In genomic region chr5:63914896-63915295, GRCm38 (mm10) we compare ENCODE assay signal across 21 mouse cellular contexts.
"Had no signal": no experiment of that assay in that cellular context is flagged by ENCODE, and none has a peak within 500 bp of the region (broad histone marks: within the 10 kb centered on the region; RNA-seq: fewer than 3 reads in every experiment).

No protein-coding gene starts in this region.

- ATAC-seq: midbrain, embryonic 16.5 days had no signal

- DNase-seq: kidney, adult 11 months; kidney, adult 8-10 months; kidney, postnatal 10 days; kidney, postnatal 36 days; layer of hippocampus, postnatal 36 days; liver, embryonic 13.5 days; lung, adult 2 months; retina, postnatal 1 day; right cerebral cortex, postnatal 25 days; spleen, adult 18-20 months; thymus, adult 18-20 months; thymus, postnatal 4 days had no signal

- H3K9ac ChIP-seq: kidney, embryonic 15.5 days; limb, embryonic 12.5 days; limb, embryonic 15.5 days; liver, embryonic 13.5 days; midbrain, embryonic 12.5 days; neural tube, embryonic 13.5 days had no signal

- H3K4me2 ChIP-seq: kidney, embryonic 15.5 days; limb, embryonic 12.5 days; limb, embryonic 15.5 days; liver, embryonic 13.5 days; midbrain, embryonic 12.5 days; neural tube, embryonic 13.5 days had no signal

- H3K27ac ChIP-seq: kidney, embryonic 15.5 days; left cerebral cortex, adult 2 months; limb, embryonic 12.5 days; limb, embryonic 15.5 days; liver, embryonic 13.5 days; macrophage; midbrain, embryonic 12.5 days; neural tube, embryonic 13.5 days had no signal

- H3K9me3 ChIP-seq: kidney, embryonic 15.5 days; limb, embryonic 12.5 days; limb, embryonic 15.5 days; liver, embryonic 13.5 days; midbrain, embryonic 12.5 days; neural tube, embryonic 13.5 days had no signal

- H3K36me3 ChIP-seq: liver, embryonic 13.5 days; midbrain, embryonic 12.5 days; neural tube, embryonic 13.5 days had no signal

- H3K4me1 ChIP-seq: limb, embryonic 12.5 days; liver, embryonic 13.5 days; midbrain, embryonic 12.5 days; neural tube, embryonic 13.5 days had no signal

- H3K4me3 ChIP-seq: kidney, embryonic 15.5 days; left cerebral cortex, adult 2 months; limb, embryonic 12.5 days; limb, embryonic 15.5 days; liver, embryonic 13.5 days; midbrain, embryonic 12.5 days; myocyte; neural tube, embryonic 13.5 days had no signal

- H3K27me3 ChIP-seq: kidney, embryonic 15.5 days; limb, embryonic 12.5 days; limb, embryonic 15.5 days; liver, embryonic 13.5 days; midbrain, embryonic 12.5 days; neural tube, embryonic 13.5 days had no signal
